Mouse (Mus musculus) right cerebral cortex, postnatal 14 days (tissue): Measurements from ENCODE around the gene Thumpd2.

Experiments
- DNase-seq: peaks from one replicate; pipeline ENCODE4 v3.0.0; 2022

The Thumpd2 gene

DNA sequence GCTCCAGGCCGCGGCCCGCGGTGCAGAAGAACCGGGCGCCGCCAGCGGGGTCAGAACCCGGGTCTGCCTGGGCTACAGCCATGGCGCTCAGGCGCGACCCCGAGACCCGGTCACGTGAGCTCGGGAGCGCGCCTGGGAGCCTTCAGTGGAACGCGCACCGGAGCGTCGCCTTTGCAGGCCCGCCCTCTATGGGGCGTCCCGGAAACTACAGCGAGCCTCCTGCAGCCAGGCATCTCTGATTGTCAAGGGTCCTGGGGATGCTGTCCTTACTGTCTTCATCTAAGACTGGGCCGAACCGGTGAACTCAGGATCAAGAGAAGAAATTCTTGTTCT, at the start of gene Thumpd2:
Thumpd2 (minus strand) TSS at position 104 of the 333 bp plus-strand sequence.
- DNase-seq = peak; percentile 96

DNA sequence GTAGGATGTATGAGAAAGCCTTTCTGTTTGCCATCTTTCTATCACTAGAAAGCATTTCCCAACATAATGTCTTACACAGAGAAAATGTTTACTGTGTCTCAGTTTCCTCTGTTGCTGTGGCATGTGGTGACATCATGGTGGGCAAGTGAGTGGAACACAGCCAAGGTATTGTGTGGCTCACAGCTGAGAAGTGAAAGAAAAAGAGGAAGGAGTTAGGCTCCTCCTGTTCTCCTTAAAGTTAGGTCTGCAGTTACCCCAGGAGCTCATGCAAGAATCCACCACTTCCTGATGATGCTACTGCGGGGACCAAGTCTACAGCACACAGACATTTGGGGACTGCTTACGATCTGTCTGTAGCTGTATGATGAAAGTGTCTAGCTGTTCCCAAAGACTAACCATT, 39.4 kb upstream of the Thumpd2 start:
- DNase-seq = no peak

DNA sequence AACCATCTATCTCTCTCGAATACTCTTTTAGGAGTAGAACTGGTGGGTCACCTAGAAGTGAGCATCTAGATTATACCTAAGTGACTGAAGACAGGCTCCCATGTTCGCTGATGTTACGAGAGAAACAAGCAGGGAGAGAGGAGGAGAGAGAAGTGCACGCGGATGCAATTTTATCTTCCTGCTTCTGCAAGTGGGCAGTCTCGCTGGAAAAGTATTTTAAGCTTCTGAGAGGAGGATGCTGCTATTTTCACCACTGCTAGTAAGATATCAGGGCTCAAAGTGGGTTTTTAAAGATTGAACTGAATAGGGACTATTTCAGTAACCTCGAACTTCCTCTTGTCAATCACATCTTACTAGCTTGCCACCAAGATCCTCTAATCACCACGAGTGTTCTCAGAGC, 38.0 kb upstream of the Thumpd2 start:
- DNase-seq = no peak

DNA sequence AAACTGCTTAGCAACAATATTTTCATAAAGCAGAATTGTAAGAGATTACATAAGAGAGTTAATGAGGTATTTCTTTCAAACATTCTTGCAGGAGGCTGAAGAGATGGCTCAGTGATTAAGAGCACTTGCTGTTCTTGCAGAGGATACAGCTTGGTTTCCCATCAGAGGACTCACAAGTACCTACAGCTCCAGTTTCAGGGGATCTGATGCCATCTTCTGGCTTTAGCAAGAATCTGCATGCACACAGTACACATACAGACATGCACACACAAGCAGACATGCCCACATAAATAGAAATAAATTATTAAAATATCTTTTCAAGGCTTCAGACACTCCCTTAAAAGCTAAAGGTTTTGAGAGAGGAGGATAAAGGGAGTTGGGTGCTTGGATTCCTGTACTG, 33.6 kb upstream of the Thumpd2 start:
- no peak for DNase-seq

DNA sequence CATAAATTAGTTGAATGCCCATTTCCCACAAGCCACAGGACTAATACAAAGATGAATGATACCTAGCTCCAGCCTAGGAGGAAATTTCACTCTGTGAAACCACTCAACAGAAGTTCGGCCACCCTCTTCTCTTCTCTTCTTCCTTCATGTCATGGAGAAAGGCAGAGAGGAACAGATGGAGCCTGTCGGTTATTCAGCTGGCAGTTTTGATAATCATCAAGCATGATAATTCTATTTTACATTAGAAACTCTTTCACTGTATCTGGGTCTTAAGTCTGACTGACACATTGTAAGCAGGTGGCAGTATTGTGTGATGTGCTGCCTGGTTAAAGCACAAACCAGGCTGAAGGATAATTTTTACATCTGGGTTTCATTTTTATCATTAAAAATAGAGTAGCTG, 31.6 kb upstream of the Thumpd2 start:
- no peak for DNase-seq

DNA sequence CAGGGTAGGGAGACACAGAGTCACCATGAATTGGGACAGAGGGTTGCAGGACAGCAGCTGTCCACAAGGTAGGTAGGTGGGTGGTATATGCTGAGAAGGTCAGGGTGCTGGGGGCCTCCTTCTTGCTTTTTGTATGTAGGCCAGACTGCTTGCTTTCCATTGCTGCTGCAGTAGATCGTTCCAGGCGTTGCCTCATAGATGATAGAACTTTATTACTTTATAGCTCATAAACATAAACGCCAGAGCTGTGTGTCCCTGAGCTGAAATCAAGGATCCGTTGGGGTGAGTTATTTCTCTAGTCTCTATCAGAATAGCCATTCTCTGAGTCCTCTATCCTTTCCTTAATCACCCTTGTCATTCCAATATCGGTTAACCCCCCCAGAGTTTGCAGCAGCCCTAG, 27.9 kb upstream of the Thumpd2 start:
- no peak for DNase-seq

DNA sequence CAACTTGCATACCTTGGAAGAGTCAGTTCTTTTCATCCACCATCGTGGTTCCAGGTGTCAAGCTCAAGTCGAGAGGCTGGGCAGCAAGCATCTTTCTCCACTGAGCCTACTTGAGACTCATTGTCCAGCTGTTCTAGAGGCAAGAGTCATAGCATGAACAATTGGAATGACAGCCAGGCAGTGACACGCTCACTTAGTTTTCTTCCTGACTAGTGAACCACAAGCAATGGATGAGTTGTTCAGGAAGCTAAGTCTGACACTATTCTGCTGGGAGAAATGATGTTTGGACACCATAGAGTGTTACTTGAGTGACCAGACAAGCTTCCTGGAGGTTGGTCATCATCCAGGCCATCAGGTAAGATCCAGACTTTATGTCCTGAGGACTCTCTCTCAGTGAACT, 24.0 kb upstream of the Thumpd2 start:
- no peak for DNase-seq

DNA sequence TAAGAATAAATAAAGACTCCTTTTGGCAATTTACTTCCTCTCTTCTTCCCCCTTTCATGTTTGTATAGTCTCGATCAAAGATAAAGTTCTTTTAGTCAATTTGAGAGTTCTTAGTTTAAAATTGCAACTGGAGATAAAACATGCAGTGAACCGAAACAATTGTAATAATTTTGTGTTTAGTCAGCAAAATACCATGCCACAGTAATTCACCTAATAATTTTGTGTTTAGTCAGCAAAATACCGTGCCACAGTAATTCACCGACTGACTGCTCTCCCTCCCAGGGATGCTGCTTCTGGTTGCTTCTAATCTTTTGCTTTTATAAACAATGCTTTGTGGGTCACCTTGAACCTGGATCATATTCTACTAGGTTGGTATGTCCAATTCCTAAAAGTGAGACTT, 22.9 kb upstream of the Thumpd2 start:
- no peak for DNase-seq

DNA sequence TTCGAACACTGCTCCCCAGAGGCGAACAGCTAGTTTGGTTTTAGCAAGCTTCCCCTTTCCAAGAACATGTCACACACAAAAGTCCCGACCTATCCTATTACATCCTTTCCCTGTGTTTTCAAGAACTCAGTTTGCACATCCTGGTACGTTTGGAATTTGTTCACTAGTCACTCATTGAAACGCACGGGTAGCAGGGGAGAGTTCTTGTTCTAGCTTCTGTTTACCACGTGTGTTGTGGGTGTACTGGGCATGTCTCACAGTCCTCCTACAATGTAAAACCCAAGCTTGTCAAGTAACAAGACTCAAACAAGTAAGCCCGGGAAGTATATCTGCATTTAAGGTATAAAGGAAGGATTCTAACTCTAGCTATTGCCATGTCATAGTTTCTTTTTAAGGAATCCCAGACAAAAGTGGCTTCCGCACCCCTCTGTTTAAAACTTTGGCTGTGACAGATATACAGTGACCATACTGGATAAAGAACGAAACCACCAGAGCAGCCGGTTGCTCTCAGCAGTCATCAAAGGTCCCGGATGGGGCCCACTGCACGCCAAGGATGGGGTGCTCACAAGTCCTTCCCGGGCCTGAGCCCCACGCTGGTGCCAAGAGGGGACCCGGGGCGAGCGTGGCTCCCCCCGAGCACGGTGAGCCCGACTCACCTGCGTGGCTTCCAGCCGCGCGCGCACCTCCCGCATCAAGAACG, 453 bp downstream of the Thumpd2 start:
- DNase-seq = no peak

DNA sequence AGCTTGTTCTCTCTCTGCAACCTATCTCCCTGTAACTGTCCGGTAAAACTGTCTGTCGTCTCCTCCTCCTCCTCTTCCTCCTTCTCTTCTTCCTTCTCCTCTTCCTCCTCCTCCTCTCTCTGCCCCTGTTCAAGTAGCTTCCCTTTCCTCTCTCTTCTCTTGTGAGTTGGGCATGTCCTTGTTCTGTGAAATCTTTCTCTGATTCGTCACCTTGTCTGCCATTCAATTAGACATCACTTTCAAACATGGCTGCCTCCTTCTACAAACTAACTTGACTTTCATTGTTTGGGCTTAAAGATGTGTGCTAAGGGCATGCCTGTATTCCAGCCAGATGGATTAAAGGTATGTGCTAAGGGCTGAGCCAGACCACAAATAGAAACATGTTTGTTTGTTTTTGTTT, 1.5 kb downstream of the Thumpd2 start:
- no peak for DNase-seq

DNA sequence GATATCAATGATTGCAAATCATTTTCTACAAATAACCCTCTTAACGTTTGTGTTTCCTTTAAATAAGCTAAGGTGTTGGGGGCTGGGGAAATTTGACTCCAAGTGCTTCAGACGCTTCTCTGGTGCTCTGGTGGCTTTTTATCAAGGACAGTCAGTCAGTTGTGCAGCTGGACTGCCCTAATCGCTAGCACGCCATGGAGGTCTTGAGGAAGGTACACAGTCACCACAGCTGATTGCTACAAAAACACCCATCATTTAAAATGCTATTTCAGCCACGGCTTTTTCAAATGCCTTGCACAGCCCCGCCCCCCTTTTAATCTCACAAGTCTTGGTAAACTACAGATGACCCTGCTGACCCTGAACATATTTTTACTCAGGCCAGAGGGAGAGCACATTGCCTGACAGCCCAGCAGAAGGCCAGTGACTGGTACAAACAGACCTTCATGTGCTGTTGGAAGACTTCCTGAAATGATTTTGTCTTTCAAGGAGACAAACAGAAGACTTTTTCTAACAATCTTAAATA, 2.5 kb downstream of the Thumpd2 start:
- no peak for DNase-seq

DNA sequence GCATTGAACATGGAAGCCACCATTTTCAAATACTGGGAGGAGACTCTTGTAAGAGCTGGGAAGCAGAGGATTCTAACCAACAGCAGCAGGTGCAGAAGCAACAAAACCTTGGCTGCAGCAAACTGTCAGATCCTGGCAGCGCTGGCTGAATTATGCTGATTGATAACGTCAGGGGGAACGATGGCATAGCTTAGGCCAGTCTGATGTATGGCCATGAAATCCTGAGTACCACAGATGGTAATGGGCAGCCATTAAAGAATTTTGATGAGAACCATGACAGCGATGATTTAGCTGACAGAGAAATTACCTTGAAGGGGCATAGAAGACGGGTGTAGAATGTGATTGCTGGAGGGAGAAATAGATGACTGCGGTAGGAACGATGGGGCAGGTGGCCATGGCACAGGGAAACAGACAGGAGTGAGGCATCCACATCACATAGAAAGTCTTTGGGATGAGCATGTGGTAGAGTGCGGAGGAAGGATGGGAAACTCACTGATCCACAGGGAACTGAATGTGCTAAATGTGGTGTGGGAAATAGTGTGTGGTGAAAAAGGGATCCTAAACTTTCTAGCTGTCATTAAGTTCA, 8.0 kb downstream of the Thumpd2 start:
- no peak for DNase-seq

DNA sequence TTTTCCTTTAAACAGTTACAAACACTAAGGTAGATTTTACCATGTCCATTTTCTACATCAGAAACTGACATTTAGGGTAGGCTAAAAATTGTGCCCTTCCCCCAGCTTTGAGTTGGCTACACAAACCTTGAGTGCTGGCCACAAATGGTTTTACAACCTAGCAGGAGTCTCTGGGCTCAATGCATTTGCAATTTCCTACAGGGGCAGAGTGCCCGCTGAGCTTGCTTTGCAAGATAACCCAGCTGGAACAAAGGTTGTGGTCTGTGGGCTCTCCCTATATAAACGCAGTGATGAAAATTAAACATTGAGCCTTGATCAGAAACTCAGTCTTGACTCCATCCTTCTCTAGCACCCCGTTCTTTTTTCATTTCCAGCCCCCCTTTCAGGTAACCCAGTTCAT, 8.8 kb downstream of the Thumpd2 start:
- DNase-seq = no peak

DNA sequence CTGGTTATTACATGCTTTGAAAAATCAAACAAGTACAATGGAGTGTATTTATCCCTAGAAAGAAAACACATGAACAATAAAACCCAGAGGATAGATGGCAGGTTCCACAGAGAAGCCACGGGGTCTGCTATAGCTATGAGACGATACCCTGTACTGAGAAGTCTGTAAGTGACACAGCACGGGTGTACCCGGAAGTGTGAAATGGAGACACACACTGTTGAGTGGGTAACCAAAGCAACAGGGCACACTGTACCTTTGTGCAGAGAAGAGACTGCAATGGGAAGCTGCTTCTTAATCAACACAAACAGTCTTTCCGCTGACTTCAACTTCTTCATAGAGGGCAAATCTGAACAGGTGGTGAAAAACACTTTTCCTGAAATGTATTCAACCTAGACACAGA, 9.4 kb downstream of the Thumpd2 start:
- no peak for DNase-seq

DNA sequence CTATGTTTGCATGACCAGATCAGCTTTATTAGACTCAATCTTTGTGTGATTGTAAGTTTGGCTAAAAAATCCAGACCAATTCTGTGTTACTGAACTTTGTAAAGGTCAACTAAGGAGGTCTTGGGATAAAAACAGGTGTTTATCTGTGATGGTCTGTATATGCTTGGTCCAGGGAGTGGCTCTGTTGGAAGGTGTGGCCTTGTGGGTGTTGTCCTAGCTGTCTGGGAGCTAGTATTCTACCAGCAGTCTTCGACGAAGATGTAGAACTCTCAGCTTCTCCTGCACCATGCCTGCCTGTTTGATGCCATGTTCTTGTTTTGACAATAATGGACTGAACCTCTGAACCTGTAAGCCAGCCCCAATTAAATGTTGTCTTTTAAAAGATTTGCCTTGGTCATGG, 11.6 kb downstream of the Thumpd2 start:
- no peak for DNase-seq

DNA sequence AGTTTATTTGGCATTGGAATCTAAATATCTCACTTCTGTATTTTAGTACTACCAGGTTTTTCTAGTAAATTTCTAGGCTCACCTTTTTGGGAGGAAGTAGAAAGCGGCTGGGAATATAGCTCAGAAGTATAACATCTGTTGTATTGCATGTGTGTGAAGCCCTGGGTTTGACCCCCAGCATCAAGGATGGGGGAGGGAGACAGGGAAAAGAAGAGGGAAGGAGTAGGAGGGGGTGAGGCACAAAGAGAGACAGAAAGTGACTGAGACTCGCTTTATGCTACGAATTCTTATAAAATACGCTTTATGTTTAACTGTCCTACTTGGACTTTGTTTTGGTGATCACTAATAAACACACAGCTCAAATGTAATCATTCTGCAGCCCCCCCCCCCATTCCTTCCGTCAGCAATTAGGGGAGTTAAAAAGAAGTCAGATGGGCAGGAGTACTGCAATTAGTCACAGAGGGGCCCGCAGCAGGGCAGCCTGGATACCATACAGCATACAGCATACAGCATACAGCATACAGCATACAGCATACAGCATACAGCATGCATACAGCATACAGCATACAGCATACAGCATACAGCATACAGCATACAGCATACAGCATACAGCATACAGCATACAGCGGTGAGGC, 16.8 kb downstream of the Thumpd2 start:
- DNase-seq = no peak

DNA sequence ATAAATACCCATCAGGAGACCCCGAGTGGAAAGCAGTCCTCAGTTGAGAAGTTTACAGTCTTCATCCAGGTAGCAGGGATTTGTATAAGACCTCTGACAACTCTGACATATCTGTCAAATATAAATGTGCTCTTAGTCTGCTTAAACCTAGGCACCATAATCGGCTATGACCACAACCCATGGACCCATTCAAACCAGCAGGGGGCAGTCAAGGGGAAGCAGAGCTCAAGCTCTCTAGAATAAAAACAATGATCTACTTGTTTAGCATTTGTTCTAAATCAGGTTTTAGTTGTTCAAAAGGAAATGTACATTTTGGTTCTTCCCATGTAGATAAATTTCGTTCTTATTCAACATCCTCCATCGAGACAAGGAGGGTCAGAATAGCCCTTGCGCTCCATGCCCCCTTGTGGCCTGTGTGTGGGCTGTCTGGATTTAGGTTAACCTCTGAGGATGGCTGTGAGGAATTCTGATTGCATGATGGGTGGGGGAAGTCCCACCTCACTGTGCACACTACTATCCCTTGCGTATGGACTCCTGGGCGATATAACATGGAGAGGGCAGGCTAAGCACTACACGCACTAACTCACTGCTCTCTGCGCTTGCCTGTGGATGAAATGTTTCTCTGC, 19.2 kb downstream of the Thumpd2 start:
- peak; percentile 52 for DNase-seq

DNA sequence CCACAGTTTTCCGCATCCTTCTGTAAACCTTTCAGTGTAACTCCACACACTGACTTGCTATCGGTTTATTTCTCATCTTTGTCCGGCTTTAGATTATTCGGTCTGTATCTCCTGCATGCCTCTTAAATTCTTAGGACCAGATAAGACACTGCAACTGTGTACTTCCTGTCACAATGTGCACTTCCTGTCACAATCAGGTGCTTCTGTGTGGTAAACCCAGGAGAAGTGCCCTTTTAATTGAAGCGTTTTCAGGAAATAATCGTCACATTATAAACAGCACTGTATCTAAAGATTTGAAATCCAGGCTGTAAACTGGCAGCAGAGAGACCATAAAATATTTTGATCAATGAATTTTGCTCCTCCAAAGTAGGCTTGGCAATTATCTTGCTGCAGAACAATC, 19.8 kb downstream of the Thumpd2 start:
- DNase-seq = no peak

DNA sequence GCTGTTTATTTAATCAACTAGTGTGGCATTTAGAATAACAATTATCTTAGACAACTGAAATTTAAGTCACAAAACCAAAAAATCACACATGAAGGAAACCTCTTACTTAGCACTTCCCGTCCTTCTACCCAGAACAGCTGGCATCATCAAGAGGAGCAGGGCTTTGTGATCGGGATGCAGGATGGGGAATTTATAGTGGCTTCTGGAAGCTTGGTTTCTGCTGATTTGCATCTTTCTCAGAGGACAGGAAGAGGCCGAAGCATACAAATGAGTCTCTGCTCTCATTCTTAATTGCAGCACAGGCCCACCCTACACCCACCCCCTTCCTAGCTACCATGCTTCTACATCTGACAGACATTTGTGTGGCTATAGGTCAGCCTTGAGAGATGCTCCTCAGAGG, 20.5 kb downstream of the Thumpd2 start:
- DNase-seq = no peak

DNA sequence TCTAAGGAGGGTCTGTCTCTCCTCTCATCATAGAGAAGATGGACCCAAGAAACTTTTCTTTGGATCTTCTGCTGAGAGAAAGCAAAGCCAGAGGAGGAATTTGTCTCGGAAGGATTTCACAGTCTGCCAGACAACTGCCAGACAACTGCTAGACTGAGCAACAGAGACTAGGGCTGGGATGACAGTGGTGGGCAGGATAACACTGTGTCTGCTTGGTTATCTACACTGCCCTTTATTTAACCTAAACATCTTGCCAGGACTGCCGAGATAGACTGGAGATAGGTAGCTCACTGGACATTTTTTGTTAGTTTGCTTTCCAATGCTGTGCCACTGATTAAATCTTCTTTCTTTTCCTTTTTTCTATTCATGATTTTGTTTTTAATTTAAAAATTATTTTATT, 23.2 kb downstream of the Thumpd2 start:
- DNase-seq = no peak

DNA sequence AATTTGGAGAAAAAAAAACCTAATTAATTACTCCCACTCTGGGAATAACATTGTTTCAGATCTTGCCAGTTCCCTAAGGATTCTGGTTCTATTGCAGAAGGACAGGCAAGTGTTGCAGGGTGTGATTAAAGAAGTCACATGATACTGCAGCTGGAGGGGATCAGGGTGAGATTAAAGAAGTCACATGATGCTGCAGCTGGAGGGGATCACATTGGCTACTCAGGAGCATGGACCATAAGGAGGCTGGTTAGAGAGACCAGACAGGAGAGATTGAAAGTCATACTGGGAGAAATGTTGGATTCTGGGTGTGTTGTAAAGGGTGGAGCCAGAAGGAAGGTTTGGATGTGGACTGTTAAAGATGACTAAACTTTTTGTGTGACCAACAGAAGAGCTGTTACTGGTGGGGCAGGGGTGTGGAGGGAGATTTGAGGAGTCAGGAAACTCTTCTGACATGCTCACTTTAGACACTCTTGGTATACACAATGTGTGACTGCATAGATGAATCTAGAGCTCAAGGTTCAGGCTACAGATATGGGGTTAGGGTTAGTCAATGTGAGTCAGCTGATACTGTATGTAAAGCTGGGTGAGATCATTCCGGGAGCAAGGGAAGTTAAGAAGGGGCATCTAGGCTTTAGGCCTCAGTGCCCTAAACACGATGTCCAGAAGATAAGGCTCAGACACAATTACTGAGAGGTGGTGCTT, 26.0 kb downstream of the Thumpd2 start:
- DNase-seq = no peak

DNA sequence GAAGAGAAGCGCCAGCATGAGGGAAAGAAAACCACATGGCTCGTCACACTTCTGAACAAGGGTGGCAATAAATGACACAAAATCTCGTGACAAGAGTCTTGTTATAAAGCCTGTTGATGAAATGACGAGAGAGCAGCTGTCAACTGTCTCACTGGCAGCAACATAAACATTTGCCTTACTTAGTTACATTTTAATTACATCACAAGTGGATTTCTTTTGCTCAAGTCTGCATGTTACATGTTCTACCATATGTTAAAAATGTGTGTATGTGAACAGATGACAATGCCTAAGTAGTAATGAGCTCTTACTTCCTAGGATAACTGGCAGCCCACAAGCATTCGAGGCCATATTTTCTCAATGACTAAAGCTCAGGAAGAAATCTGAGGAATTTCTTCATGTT, 29.5 kb downstream of the Thumpd2 start:
- no peak for DNase-seq

DNA sequence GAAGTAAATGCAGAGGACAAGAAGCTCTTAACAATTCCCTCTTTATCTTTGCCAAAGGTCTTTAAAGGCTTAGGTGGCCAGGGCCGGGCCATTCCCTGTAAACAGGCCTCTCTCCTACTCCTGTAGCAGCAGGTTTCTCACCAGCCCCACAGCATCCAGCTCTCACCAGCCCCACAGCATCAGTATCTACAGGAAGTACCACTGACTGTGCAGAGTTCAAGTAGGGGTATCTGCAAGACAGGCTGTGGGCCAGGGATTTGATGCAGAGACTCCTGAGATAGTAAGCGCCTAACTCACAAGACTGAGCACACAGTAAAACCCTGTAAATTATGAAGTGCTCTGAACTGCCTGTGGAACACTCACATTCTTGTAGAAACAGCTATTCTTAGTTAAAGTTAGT, 31.9 kb downstream of the Thumpd2 start:
- no peak for DNase-seq
